Mouse (Mus musculus) left cerebral cortex, postnatal 14 days (tissue): Measurements from ENCODE around the gene Plxdc1. TPM values are rescaled to one million over a fixed set of nuclear protein-coding genes. Genes with fewer than 3 reads are reported as not detected.

Experiments
- DNase-seq, 2 experiments: peaks; one replicate each; pipeline ENCODE4 v3.0.0; 2021 to 2022; ENCODE audit warnings: low spot score in 2 of 2, mixed read lengths in 1 of 2
- intact Hi-C: fragments of 180-260 bp; cut with DNase I; formaldehyde crosslinking; loops from one replicate; pipeline ENCODE4 v1.15.1; 2025
- long read RNA-seq, 2 experiments: library from polyadenylated mRNA; stranded (forward); transcript quantifications; one replicate each; pipeline ENCODE4 v2.0.0; 2021
- total RNA-seq, 2 experiments: library from RNA; stranded (reverse); gene quantifications; 2 replicates each; pipeline ENCODE4 v1.2.3; 2021

Gene Plxdc1
- 10 to 100 TPM in 1 of 2 experiments, 1 to 10 TPM in 1; 9.8 to 14.9 TPM for total RNA-seq
- long read RNA-seq, experiment 1, transcript Plxdc1-201 (14 exons, 2,881 nt), result major isoform, 25 of 35 reads
- long read RNA-seq, experiment 1, partial matches to known transcripts, result 5 of 35 reads
- long read RNA-seq, experiment 1, other reads (novel, unspliced or antisense), result 4 of 35 reads
- long read RNA-seq, experiment 2, transcript Plxdc1-201 (14 exons, 2,881 nt), result major isoform, 20 of 23 reads
- long read RNA-seq, experiment 2, partial matches to known transcripts, result 0 of 23 reads
- long read RNA-seq, experiment 2, other reads (novel, unspliced or antisense), result 3 of 23 reads

DNA sequence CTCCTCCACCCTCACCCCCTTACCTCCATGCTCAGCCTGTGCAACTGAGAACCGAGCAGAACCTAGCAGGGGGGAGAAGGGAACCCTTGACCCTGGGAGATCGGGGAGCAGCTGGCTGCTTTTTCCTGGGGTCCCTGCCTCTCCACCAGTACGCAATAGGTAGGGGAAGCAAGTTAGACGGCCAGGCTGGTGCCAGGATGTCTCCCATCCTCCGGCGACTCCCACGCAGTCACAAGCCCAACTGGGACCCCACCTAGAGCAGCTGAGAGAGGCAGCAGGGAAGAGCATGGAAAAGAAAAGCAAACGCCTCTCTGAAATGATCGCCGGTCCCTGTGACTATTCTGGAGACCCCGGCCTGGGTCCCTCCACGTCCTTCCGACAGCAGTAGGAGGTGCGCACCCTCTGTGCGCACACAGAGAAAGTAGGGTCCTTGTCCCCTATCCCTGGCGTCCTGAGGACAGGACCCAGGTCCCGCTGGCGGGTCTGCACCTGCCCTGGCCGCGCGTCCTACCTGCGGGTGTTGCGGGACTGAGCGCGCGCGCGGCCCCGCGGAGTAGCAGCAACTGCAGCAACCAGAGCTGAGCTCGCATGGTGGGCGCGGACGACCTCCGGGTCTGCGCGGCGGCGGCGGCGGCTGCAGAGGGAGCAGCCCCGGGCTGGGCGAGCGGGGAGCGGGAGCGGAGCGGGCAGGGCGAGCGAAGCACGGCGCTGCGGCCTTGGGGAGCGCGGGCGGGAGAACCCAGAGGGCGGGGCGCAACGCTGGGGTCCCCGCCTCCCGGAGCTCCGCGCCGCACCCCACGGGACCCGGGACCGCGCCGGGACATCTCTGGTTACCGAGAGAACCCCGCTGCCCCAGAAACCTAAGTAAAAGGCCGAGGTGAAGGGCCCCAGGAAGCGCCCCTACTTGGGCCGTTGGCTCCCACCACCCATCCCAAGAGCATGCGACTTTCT lies at the start of gene Plxdc1:
Plxdc1 (minus strand) TSS at position 718 of the 951 bp plus-strand sequence.
- DNase-seq, result no peak
- intact Hi-C loops, result loop anchor here (5.0 kb wide), 1 partner anchor 189 kb away; the partner anchor contains the start of gene Lasp1

DNA sequence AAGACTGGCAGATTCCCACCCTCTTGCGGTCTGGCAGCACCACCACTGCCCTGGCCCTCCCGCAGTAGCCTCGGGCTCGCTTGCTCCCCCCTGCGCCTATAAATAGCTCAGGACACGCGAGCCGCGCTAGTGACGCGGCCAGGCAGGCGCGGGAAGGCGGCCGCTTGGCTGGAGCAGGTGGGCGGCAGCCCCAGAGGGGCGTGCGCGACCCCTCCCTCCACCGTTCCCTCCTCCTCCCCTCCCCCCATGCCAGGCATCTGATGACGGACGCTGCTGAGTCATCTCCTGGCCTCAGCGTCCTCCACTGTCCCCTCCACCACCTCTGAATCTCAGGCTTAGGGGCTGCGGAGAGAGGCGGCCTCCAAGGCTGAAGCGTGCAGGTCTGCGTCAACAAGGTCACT lies 49.7 kb upstream of the Plxdc1 start:
- intact Hi-C loops, result no loop called here
- DNase-seq, result peak in 1 of 2 experiments; percentile 58

DNA sequence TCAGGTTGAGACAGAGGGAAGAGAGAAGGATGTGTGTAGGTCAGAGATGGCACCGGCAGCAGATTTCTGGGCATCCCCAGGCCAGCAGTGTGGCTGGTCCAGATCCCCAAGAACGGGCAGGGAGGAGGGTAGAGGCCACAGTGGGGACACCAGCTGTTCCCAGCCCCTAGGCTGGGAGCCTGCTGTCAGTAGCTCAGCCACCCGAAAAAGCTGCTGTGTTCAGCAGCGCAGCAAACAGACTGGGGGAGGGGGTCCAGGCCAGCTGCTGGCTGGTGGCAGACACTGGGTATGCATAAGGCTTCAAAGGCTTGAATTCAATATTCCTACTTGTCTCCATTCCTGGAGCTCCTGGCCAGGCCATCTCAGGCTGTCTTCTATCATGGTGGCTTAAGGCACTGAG lies 48.6 kb upstream of the Plxdc1 start:
- intact Hi-C loops, result no loop called here

DNA sequence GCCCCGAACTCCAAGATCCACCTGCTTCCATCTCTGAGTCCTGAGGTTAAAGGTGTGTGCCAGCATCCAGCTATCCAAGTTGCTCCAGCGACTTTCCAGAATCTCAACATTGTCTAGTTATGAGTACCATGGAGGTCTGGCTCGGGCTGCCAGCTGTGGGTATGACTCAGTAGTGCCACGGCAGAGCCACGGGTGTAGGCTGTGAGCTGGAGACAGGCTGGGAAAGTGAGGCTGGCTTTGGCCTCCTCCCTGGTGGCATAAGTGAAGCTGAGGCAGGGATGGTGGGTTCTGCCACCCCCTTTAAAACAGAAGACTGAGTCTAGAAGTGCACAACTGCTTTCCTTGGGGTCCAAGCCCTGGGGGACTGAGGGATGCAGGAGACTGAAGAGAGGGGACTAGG lies 47.8 kb upstream of the Plxdc1 start:
- no peak for DNase-seq
- intact Hi-C loops, result no loop called here

More for the DNA sequence above, 48.6 kb upstream of the Plxdc1 start:
- DNase-seq, result peak; percentile 53 to 73

DNA sequence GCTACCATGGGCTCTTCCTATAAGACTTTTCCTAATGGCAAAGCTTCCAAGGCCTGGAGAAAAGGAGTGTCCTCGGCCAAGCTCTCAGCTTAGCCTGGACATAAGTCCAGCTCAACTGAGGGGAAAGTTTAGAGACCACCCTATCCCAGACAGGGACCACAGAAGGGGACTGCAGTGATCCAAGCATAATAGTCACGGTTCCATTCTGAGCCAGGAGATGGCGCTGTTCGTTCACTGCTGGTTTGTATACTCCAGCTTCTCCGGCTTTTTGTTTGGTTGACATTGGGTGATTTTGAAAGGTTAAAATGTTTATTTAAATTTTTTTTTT lies 45.2 kb upstream of the Plxdc1 start:
- DNase-seq, result peak; percentile 85 to 90
- intact Hi-C loops, result loop anchor here (1.0 kb wide), 1 partner anchor 44 kb away; no protein-coding TSS in a partner anchor

DNA sequence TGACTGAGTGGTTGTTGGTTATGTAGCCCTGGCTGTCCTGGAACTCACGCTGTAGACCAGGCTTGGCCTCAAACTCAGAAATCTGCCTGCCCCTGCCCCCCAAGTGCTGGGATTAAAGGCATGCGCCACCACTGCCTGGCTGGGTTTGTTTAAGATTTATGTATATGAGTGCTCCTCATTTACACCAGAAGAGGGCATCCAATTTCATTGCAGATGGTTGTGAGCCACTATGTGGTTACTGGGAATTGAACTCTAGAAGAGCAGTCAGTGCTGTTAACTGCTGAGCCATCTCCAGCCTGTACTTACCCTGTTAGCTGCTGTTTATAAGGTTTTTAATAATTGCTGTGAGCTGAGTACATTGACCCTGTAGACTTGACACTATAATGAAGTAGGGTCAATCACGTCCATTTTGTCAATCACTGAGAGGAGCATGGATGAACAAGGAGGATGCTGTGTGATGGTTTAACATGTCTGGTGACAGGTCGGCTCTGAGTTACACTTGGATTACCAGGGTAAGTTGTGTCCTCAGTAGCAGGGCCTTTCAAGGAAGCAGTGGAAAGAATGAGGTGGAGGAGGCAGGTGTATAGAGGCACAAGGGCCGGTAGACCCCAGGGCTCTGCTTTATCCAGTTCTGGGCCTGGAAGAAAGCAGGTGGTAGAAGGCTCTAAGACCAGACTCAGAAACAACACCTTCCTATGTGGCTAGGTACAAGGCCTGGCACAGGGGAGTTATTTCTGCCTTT lies 44.6 kb upstream of the Plxdc1 start:
- intact Hi-C loops, result loop anchor here (1.0 kb wide), 1 partner anchor 44 kb away; no protein-coding TSS in a partner anchor
- no peak for DNase-seq

DNA sequence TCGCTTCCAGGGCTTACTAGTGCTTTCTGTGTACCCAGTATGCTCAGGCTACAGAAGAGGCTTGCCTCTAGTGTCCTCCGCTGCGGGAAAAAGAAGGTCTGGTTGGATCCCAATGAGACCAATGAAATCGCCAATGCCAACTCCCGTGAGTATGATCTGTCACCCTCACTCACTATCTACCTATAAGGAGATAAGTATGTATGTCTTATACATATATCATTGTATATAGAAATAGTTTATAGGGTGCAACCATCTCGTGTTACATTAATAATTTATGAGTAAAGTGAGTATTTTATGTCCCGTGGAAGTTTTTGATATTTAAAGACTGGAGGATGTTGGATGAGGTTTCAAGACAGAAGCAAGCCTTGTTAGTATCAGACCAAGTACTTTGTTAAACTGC lies 41.5 kb upstream of the Plxdc1 start:
- no peak for DNase-seq
- intact Hi-C loops, result no loop called here

DNA sequence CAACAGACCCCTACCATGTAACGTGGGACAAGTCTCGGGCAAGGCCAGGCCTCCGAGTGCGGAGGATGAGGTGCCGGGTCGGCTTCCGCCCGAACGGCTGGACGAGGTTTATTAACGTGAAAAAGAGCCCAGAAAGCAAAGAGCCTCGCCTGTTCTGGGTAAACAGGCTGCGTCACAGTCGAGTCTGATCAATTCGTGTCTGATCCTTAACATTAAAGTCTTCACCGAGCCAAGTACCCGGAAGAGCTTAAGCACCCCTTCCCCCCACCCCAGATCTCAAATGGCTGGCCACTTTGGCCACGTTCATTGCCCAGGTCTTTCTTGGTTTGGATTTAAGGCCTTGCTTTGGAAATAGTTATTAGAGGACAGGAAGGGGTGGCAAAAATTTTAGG lies 41.0 kb upstream of the Plxdc1 start:
- intact Hi-C loops, result no loop called here
- DNase-seq, result no peak

DNA sequence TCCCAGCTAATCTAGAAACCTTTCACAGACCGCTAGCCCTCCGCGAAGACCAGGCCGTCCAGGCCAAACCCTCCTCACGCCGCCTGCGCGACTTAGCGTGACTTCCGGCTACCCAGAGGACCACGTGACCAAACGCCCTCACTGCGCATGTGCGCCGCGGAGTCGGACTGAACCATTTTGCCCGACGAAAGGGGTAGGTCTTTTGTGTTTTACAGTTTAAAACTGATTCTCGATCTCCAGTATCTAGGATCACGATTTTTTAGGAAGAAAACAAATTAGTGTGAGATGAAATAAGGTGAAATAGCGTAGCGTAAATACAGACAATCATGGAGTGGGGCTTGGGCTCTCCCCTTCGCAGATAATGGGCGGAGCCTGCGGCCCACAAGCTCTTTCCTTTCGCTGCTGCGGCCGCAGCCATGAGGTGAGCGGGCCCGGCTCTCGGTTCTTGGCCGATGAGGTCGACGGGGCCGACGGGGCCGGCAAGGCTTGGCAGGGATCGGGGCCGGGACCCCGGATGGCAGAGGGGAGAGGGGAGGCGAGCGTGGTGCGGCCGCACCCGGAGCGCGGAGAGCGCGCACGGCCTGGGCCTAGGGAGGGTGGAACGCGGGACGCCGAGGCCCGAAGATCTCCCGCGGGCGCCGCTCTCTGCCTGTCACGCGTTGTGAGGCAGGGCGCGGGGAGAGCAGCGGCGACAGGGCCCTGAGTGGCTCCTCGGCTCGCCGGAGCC lies 40.5 kb upstream of the Plxdc1 start, which contains the start of gene Rpl19:
Rpl19 (plus strand) TSS at position 141 of the 727 bp plus-strand sequence.
- DNase-seq, result peak; percentile 93 to 94
- intact Hi-C loops, result no loop called here

DNA sequence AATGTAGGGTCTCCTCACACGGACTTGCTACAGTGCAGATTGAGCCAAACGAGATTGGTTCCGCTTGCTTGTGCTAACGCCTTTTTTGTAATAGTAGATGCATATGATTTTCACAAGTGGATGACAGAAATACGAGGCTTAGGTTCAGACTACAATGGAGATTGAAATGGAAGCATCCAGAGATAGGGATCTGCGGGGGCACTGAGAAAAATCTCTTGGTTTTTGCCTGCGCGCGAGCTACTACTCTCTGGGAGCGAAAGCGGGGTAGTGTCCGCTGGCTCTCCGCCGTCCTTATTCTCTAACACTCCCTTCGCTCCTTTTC lies 40.0 kb upstream of the Plxdc1 start:
- intact Hi-C loops, result no loop called here
- no peak for DNase-seq

DNA sequence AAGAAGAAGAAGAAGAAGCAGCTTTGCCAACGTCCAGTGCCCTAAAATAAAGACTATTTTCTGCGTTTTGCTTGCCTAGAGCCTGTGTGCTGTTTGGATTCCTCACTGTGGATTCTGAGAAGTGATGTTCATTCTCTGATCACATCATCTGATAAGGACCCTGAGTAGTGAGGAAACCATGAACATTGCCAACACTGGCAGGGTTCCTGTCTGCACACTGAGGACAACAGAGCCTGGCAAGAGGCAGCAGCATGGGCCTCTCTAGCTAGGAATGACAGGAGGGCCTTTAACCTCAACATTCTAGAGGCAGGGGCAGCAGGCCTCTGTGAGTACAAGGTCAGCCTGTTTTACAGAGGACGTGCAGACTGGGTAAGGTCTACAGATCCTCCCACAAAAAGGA lies 38.3 kb upstream of the Plxdc1 start:
- intact Hi-C loops, result no loop called here
- DNase-seq, result no peak

DNA sequence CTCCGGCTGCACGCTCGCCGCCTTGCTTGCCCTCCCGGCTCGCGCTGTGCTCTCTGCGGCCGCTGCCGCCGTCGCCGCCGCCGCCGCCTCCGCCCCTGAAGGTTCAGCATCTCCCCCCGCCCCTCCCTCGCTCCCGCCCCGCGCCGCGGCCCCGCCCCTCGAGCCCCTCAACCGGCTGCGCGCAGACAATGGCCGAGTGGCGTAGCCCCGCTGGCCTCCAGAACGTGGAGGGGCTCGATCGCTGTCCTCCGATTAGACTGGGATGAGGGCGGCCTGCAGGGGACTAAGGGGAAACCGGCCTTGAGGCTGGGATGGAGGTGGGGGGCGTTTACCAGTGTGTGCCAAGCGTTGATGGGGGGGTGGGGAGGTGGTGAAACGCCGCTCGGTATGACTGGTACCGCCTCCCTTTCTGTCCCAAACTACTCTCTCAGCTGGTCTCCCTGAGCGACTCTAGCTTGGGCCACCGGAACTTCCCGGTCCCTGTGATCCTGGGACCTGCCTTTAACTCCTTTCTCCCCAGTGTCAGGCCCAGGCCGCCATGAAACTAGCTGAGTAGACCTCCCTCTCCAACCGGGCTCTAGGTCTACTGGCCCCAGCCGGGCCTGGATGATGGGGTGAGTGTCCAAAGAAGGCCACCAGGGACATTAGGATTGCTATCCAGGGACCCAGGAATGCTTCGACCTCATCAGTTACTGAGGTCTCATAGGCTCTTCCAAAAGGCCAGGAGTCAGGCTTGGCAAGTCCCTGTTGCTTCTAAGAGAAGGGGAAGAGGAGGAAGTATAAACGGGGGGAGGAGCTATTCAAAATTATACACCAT lies 36.5 kb upstream of the Plxdc1 start, which contains the start of gene Cacnb1:
Cacnb1 (minus strand) TSS at position 480 of the 817 bp plus-strand sequence.
- intact Hi-C loops, result no loop called here
- no peak for DNase-seq

DNA sequence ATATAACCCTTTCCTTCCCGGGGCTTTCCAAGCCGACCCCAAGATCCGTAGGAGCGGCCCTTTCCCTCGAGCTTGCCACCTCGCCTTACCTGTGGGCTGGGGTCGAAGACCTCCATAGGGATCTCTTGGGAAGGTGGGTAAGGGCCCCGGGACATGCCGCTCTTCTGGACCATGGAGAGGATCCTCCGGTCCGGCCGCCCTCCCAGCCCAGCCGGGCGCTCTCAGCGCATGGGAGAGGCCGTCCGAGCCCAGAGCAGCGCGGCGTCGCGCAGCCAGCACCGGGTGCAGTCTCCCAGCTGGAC lies 36.0 kb upstream of the Plxdc1 start:
- no peak for DNase-seq
- intact Hi-C loops, result no loop called here

DNA sequence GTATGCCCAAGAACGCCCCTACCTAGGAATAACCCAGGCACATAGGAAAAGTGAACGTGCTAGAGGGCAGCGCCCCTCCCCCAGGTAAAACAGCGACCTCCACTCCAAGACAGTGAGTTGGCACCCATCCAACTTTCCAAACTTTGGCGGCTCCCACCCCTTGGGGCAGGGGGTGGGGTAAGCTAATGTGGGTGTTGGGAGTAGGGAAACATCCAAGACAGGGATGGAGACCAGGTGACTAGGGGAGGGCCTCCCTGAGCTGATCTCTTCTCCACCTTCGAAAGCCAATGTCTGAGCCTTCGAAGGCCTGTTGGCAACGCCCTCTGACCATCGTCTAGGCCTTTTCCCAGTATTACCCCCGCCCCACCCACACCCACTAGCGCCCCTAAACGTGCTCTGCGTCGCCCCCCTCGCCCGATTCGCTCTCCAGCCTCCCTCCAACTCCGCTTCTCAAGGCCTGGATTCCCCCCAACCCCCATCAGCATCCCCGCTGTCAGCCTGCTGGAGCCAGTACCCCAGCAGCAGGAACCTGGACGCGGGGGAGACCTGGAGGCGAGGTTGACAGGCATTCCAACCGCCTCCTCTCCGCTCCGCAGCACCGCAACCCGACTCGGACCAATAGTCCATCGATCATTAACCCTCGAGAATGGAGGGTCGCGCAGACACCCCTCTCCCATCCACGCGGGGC lies 35.5 kb upstream of the Plxdc1 start:
- no peak for DNase-seq

DNA sequence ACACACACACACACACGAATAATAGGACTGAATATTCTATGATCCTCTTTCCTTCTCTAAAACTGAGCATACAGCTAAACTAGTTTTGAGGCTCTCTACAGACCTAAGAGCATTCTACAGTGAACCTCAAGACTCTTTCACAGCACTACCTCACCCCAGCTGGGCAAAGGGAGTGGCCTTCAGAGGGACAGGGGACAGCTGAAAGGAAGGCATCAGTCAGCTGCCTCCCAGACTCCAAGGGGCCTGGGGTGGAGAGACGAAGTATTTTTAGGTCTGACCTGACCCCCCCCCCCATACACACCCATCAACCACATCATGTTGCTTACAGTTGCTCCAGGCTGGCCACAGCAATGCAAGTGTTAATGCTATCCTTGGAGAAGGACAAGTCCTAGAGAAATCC lies 34.9 kb upstream of the Plxdc1 start:
- intact Hi-C loops, result no loop called here

More for the DNA sequence above, 35.5 kb upstream of the Plxdc1 start:
- intact Hi-C loops, result no loop called here

DNA sequence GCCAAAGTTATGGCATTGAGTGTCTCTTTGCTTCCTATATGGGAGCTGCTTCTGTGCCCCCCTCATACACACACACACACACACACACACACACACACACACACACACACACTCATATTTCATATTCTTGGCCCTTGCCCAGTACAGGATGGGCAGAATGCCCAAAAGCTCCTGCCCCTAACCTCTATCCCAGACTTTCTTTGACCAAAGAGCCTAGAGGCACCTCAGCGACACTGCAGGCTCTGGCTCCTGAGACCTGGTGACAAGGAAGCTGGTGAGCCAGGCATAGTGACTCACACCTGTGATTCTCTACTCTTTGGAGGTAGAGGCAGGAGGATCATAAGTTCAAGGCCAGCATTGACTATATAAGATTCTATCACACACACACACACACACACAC lies 34.5 kb upstream of the Plxdc1 start:
- intact Hi-C loops, result no loop called here

More for the DNA sequence above, 34.9 kb upstream of the Plxdc1 start:
- DNase-seq, result no peak

DNA sequence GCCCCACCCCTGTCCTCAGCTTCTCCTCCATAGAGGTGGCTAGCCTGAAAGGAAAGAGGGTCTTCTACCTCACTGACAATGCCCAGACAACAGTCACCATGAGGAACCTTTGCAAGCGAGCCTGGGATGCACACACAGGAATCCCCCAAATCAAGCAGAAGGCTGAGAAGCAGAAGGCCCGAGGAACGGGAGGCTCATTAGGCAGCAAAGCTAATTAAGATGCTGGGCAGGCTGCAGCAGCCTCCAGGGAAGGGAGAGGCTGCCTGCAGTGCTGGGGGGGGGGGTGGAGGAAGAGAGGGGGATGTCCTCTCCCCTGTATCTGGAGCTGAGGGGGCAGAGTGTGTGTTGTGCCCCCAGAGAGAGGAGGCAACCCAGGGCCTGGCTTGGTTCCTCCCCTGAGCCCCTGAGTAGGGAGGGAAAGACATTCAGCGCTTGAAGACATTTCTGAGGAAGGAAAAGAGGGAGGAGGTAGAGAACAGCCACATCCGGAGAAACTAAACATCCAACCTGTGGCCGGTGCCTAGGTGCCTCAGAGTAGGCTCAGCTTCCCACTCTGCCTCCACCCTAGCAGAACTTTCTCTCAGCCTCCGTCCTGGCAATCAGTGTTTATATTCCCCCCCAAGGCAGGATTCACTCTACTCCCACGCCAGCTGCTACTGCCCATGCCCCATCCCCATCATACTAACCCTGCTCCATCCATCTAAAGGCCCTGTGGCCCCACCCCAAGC lies 33.8 kb upstream of the Plxdc1 start:
- intact Hi-C loops, result no loop called here
- DNase-seq, result no peak

More for the DNA sequence above, 34.5 kb upstream of the Plxdc1 start:
- no peak for DNase-seq
